Mouse (Mus musculus): Measurements from ENCODE around the gene Fam229a. TPM values are rescaled to one million over a fixed set of nuclear protein-coding genes. Genes with fewer than 3 reads are reported as not detected.
"Not testable (repeated sequence)": the region's sequence is repeated elsewhere in the genome, so short reads cannot be mapped to it uniquely, and the experiment has no call there.

Fam229a gene
- polyA plus RNA-seq, 1 experiment from 2014 or later = not detected

GRCm38 (mm10) chr4:129511413-129512096 is 20.6 kb downstream of the Fam229a start:
- peak overlapping the region; percentile 54; the same call in 1 of the 2 replicates for H3K27ac ChIP-seq
- no peak overlapping the region for H3K9ac ChIP-seq (replicated peaks)
- H3K4me1 ChIP-seq (replicated peaks) = peaks cover 55% of the 10 kb centered on the region

GRCm38 (mm10) chr4:129513086-129513767 is 22.2 kb downstream of the Fam229a start, which contains the start of gene Marcksl1:
Gene Marcksl1 (plus strand): TSS chr4:129513581.
- H3K27ac ChIP-seq = peak within 1 kb of the TSS; percentile 100
- peak within 1 kb of the TSS; percentile 97 for H3K4me2 ChIP-seq (replicated peaks)
- peak; percentile 84 for ATAC-seq
- H3K4me1 ChIP-seq (replicated peaks) = peaks cover 60% of the 10 kb centered on the region
- WGBS = 7% methylated on average over 38 of the region's 47 CpGs
- no peaks in the 10 kb centered on the region for H3K9me3 ChIP-seq
- peak within 1 kb of the TSS; percentile 94 for H3K4me3 ChIP-seq (replicated peaks)
- H3K36me3 ChIP-seq = peaks cover 33% of the 10 kb centered on the region
- peak within 1 kb of the TSS; percentile 99 for H3K9ac ChIP-seq (replicated peaks)
- H3K27me3 ChIP-seq = no peaks in the 10 kb centered on the region

More at GRCm38 (mm10) chr4:129511413-129512096, 20.6 kb downstream of the Fam229a start:
- peaks cover 16% of the 10 kb centered on the region for H3K36me3 ChIP-seq
- WGBS = 7% methylated on average over 6 of the region's 6 CpGs
- no peak for ATAC-seq
- no peaks in the 10 kb centered on the region for H3K27me3 ChIP-seq
- no peak overlapping the region for H3K4me2 ChIP-seq (replicated peaks)
- no peaks in the 10 kb centered on the region for H3K9me3 ChIP-seq
- H3K4me3 ChIP-seq (replicated peaks) = no peak overlapping the region

GRCm38 (mm10) chr4:129513891-129514290 is 22.9 kb downstream of the Fam229a start:
- peak overlapping the region; percentile 97 for H3K4me2 ChIP-seq (replicated peaks)
- H3K4me3 ChIP-seq (replicated peaks) = peak overlapping the region; percentile 94
- peaks cover 57% of the 10 kb centered on the region for H3K4me1 ChIP-seq (replicated peaks)
- ATAC-seq = peak; percentile 12; the same call in 1 of the 2 replicates
- WGBS = under 1% methylated on average over 30 of the region's 57 CpGs
- H3K9me3 ChIP-seq = no peaks in the 10 kb centered on the region
- peaks cover 39% of the 10 kb centered on the region for H3K36me3 ChIP-seq
- peak overlapping the region; percentile 100 for H3K27ac ChIP-seq
- H3K9ac ChIP-seq (replicated peaks) = peak overlapping the region; percentile 99
- H3K27me3 ChIP-seq = no peaks in the 10 kb centered on the region

- 1% methylated on average over 34 of the region's 35 CpGs for WGBS
Observed at GRCm38 (mm10) chr4:129514300-129514898, 23.4 kb downstream of the Fam229a start.

GRCm38 (mm10) chr4:129516925-129517324 is 25.9 kb downstream of the Fam229a start:
- peaks cover 33% of the 10 kb centered on the region for H3K4me1 ChIP-seq (replicated peaks)
- peaks cover 65% of the 10 kb centered on the region for H3K36me3 ChIP-seq
- 0 out of 2 replicates have a peak overlapping the region, but pooled peaks have one; percentile 28 for H3K9ac ChIP-seq (replicated peaks)
- WGBS = 57% methylated on average over 2 of the region's 2 CpGs
- H3K4me2 ChIP-seq (replicated peaks) = peak overlapping the region; percentile 16; the same call in 1 of the 2 replicates
- H3K27ac ChIP-seq = 0 out of 2 replicates have a peak overlapping the region, but pooled peaks have one; percentile 44
- no peaks in the 10 kb centered on the region for H3K9me3 ChIP-seq
- no peak for ATAC-seq
- H3K4me3 ChIP-seq (replicated peaks) = 0 out of 2 replicates have a peak overlapping the region, but pooled peaks have one; percentile 4
- no peaks in the 10 kb centered on the region for H3K27me3 ChIP-seq

More at GRCm38 (mm10) chr4:129514300-129514898, 23.4 kb downstream of the Fam229a start:
- Histone ChIP-seq H3K27ac (peak overlapping the region; percentile 100), H3K4me3 (replicated peaks) (peak overlapping the region; percentile 94), H3K9me3 (no peaks in the 10 kb centered on the region), H3K27me3 (no peaks in the 10 kb centered on the region), H3K36me3 (peaks cover 42% of the 10 kb centered on the region), H3K9ac (replicated peaks) (peak overlapping the region; percentile 99), H3K4me2 (replicated peaks) (peak overlapping the region; percentile 97), H3K4me1 (replicated peaks) (peaks cover 52% of the 10 kb centered on the region)
- peak; percentile 43 for ATAC-seq

- H3K4me3 ChIP-seq (replicated peaks) = no peak overlapping the region
- H3K9me3 ChIP-seq = no peaks in the 10 kb centered on the region
- H3K4me1 ChIP-seq (replicated peaks) = peaks cover 23% of the 10 kb centered on the region
- no peaks in the 10 kb centered on the region for H3K27me3 ChIP-seq
- 87% methylated on average over 8 of the region's 8 CpGs for WGBS
- no peak overlapping the region for H3K9ac ChIP-seq (replicated peaks)
- H3K27ac ChIP-seq = no peak overlapping the region
- H3K4me2 ChIP-seq (replicated peaks) = no peak overlapping the region
- H3K36me3 ChIP-seq = peaks cover 81% of the 10 kb centered on the region
- no peak for ATAC-seq
Observed at GRCm38 (mm10) chr4:129518519-129518918, 27.5 kb downstream of the Fam229a start.

- no peaks in the 10 kb centered on the region for H3K27me3 ChIP-seq
- no peak for ATAC-seq
- no peaks in the 10 kb centered on the region for H3K9me3 ChIP-seq
- WGBS = 93% methylated on average over 5 of the region's 5 CpGs
- H3K4me3 ChIP-seq (replicated peaks) = no peak overlapping the region
- no peak overlapping the region for H3K27ac ChIP-seq
- H3K4me2 ChIP-seq (replicated peaks) = no peak overlapping the region
- H3K4me1 ChIP-seq (replicated peaks) = no peaks in the 10 kb centered on the region
- H3K36me3 ChIP-seq = peaks cover 90% of the 10 kb centered on the region
- H3K9ac ChIP-seq (replicated peaks) = no peak overlapping the region
Observed at GRCm38 (mm10) chr4:129525338-129525737, 34.3 kb downstream of the Fam229a start.

- no peak for ATAC-seq
- Histone ChIP-seq H3K9me3 (no peaks in the 10 kb centered on the region), H3K27ac (no peak overlapping the region), H3K9ac (replicated peaks) (no peak overlapping the region), H3K27me3 (no peaks in the 10 kb centered on the region), H3K36me3 (peaks cover 90% of the 10 kb centered on the region), H3K4me1 (replicated peaks) (no peaks in the 10 kb centered on the region), H3K4me3 (replicated peaks) (no peak overlapping the region), H3K4me2 (replicated peaks) (no peak overlapping the region)
- 81% methylated on average over 3 of the region's 3 CpGs for WGBS
Observed at GRCm38 (mm10) chr4:129525889-129526288, 34.9 kb downstream of the Fam229a start.

- not testable (repeated sequence) for H3K4me1 ChIP-seq (replicated peaks); H3K27me3 ChIP-seq; H3K9me3 ChIP-seq; H3K4me3 ChIP-seq (replicated peaks); H3K27ac ChIP-seq; H3K4me2 ChIP-seq (replicated peaks); ATAC-seq; H3K9ac ChIP-seq (replicated peaks)
- H3K36me3 ChIP-seq = peaks cover 82% of the 10 kb centered on the region
- WGBS = 97% methylated on average over 6 of the region's 6 CpGs
Observed at GRCm38 (mm10) chr4:129528901-129529300, 37.9 kb downstream of the Fam229a start.

- Histone ChIP-seq H3K27ac (no peak overlapping the region), H3K9me3 (no peaks in the 10 kb centered on the region), H3K4me1 (replicated peaks) (peaks cover 23% of the 10 kb centered on the region), H3K4me3 (replicated peaks) (no peak overlapping the region), H3K36me3 (peaks cover 29% of the 10 kb centered on the region), H3K9ac (replicated peaks) (no peak overlapping the region), H3K4me2 (replicated peaks) (no peak overlapping the region), H3K27me3 (no peaks in the 10 kb centered on the region)
- no peak for ATAC-seq
- 93% methylated on average over 6 of the region's 6 CpGs for WGBS
Observed at GRCm38 (mm10) chr4:129540012-129540411, 49.0 kb downstream of the Fam229a start.
